Mouse (Mus musculus) urinary bladder, adult 18-20 months (tissue): ENCODE results near the gene Dkk3.
"Not testable (repeated sequence)": the region's sequence is repeated elsewhere in the genome, so short reads cannot be mapped to it uniquely, and the experiment has no call there.

Experiments used
- DNase-seq, 2 experiments: peaks; one replicate each; pipeline ENCODE4 v3.0.0; 2022; ENCODE audit warnings: low spot score in 2 of 2, mixed read lengths in 2 of 2

Gene Dkk3

GRCm38 (mm10) chr7:112130660-112131059, 28.2 kb downstream of the Dkk3 start:
- DNase-seq = no peak

GRCm38 (mm10) chr7:112129851-112130250, 29.0 kb downstream of the Dkk3 start:
- no peak for DNase-seq

GRCm38 (mm10) chr7:112128810-112129209, 30.0 kb downstream of the Dkk3 start:
- DNase-seq = no peak

GRCm38 (mm10) chr7:112127954-112128353, 30.9 kb downstream of the Dkk3 start:
- DNase-seq = no peak

- no peak for DNase-seq
Observed at GRCm38 (mm10) chr7:112127085-112127637, 31.7 kb downstream of the Dkk3 start.

GRCm38 (mm10) chr7:112125625-112126260, 33.1 kb downstream of the Dkk3 start:
- no peak for DNase-seq

GRCm38 (mm10) chr7:112123612-112124011, 35.2 kb downstream of the Dkk3 start:
- no peak for DNase-seq

GRCm38 (mm10) chr7:112121866-112122500, 36.9 kb downstream of the Dkk3 start:
- no peak for DNase-seq

- no peak for DNase-seq
Observed at GRCm38 (mm10) chr7:112120861-112121810, 37.7 kb downstream of the Dkk3 start.

- no peak for DNase-seq
Observed at GRCm38 (mm10) chr7:112119248-112119647, 39.6 kb downstream of the Dkk3 start.

GRCm38 (mm10) chr7:112118086-112118485, 40.8 kb downstream of the Dkk3 start:
- DNase-seq = no peak

- no peak for DNase-seq
Observed at GRCm38 (mm10) chr7:112117501-112117900, 41.4 kb downstream of the Dkk3 start.

GRCm38 (mm10) chr7:112110638-112111372, 48.1 kb downstream of the Dkk3 start:
- DNase-seq = no peak

GRCm38 (mm10) chr7:112108757-112109156, 50.1 kb downstream of the Dkk3 start:
- DNase-seq = no peak

- peak; percentile 19 to 40 for DNase-seq
Observed at GRCm38 (mm10) chr7:112103816-112104215, 55.0 kb downstream of the Dkk3 start.

- no peak for DNase-seq
Observed at GRCm38 (mm10) chr7:112102933-112103332, 55.9 kb downstream of the Dkk3 start.

- no peak for DNase-seq
Observed at GRCm38 (mm10) chr7:112100887-112101286, 58.0 kb downstream of the Dkk3 start.

- not testable (repeated sequence) for DNase-seq
Observed at GRCm38 (mm10) chr7:112094923-112095322, 63.9 kb downstream of the Dkk3 start.

- DNase-seq = no peak
Observed at GRCm38 (mm10) chr7:112086186-112086585, 72.7 kb downstream of the Dkk3 start.

GRCm38 (mm10) chr7:112085062-112085461, 73.8 kb downstream of the Dkk3 start:
- peak; percentile 71 to 85 for DNase-seq

- DNase-seq = no peak
Observed at GRCm38 (mm10) chr7:112084222-112084621, 74.6 kb downstream of the Dkk3 start.
